Mouse (Mus musculus) erythroblast, embryonic 14.5 days (primary cell): Measurements from ENCODE around the gene Cryzl1. TPM values are rescaled to one million over a fixed set of nuclear protein-coding genes. Genes with fewer than 3 reads are reported as not detected.

Experiments
- H3K27me3 ChIP-seq: 2 replicates; pipeline ENCODE4 v1.6.1; 2012; ENCODE audit warnings: inconsistent platforms; ENCODE audit not compliant: control insufficient read depth
- H3K36me3 ChIP-seq: 2 replicates; pipeline ENCODE4 v1.6.1; 2012; ENCODE audit warnings: mild to moderate bottlenecking, inconsistent platforms; ENCODE audit not compliant: control insufficient read depth
- H3K4me1 ChIP-seq: 2 replicates; pipeline ENCODE4 v1.6.1; 2012; ENCODE audit warnings: inconsistent platforms; ENCODE audit not compliant: control insufficient read depth
- H3K4me3 ChIP-seq: replicated peaks from 2 replicates; pipeline ENCODE3; 2012; ENCODE audit warnings: moderate library complexity, mild to moderate bottlenecking, inconsistent platforms
- H3K9me3 ChIP-seq: 2 replicates; pipeline ENCODE4 v1.6.1; 2012; ENCODE audit warnings: low read length, inconsistent platforms, mixed read lengths; ENCODE audit not compliant: control insufficient read depth
- GATA1 ChIP-seq: IDR thresholded peaks from 2 replicates; pipeline ENCODE4 v1.6.1; 2012; ENCODE audit warnings: low read length, inconsistent platforms, mixed read lengths
- TAL1 ChIP-seq: IDR thresholded peaks from 3 replicates; pipeline ENCODE4 v1.6.1; 2012; ENCODE audit warnings: low read length, inconsistent platforms, mixed read lengths
- polyA plus RNA-seq: library from polyadenylated mRNA; stranded (reverse); fragments of >175 nt; gene quantifications from 2 replicates; pipeline ENCODE4 v1.2.3, GENCODE M21; 2012

Gene Cryzl1
- polyA plus RNA-seq, 1 experiment, result 0.28 TPM

GRCm38 (mm10) chr16:91765121-91765815 is 36.5 kb upstream of the Cryzl1 start:
- Histone ChIP-seq H3K4me3 (no peak overlapping the region), H3K4me1 (peaks cover 2% of the 10 kb centered on the region; the same call in 1 of the 2 replicates), H3K27me3 (peaks cover 13% of the 10 kb centered on the region; the same call in 1 of the 2 replicates), H3K36me3 (no peaks in the 10 kb centered on the region), H3K9me3 (no peaks in the 10 kb centered on the region)
- TF ChIP-seq TAL1 (no peak), GATA1 (no peak)

- Histone ChIP-seq H3K9me3 (no peaks in the 10 kb centered on the region), H3K27me3 (peaks cover 13% of the 10 kb centered on the region; the same call in 1 of the 2 replicates), H3K36me3 (no peaks in the 10 kb centered on the region), H3K4me1 (peaks cover 2% of the 10 kb centered on the region; the same call in 1 of the 2 replicates), H3K4me3 (no peak overlapping the region)
- no peak for TF ChIP-seq GATA1
- no peak for TF ChIP-seq TAL1
Measured at GRCm38 (mm10) chr16:91764414-91764813, 35.6 kb upstream of the Cryzl1 start.

GRCm38 (mm10) chr16:91763975-91764374 is 35.2 kb upstream of the Cryzl1 start:
- H3K9me3 ChIP-seq, result no peaks in the 10 kb centered on the region
- H3K4me1 ChIP-seq, result peaks cover 2% of the 10 kb centered on the region; the same call in 1 of the 2 replicates
- peaks cover 13% of the 10 kb centered on the region; the same call in 1 of the 2 replicates for H3K27me3 ChIP-seq
- no peak overlapping the region for H3K4me3 ChIP-seq
- no peak for TF ChIP-seq TAL1
- TF ChIP-seq GATA1, result no peak
- H3K36me3 ChIP-seq, result no peaks in the 10 kb centered on the region

- H3K4me1 ChIP-seq, result peaks cover 2% of the 10 kb centered on the region; the same call in 1 of the 2 replicates
- H3K9me3 ChIP-seq, result no peaks in the 10 kb centered on the region
- no peak overlapping the region for H3K4me3 ChIP-seq
- H3K27me3 ChIP-seq, result peaks cover 10% of the 10 kb centered on the region; the same call in 1 of the 2 replicates
- TF ChIP-seq GATA1 (no peak), TAL1 (no peak)
- no peaks in the 10 kb centered on the region for H3K36me3 ChIP-seq
Measured at GRCm38 (mm10) chr16:91762476-91762875, 33.7 kb upstream of the Cryzl1 start.

GRCm38 (mm10) chr16:91761761-91762160 is 33.0 kb upstream of the Cryzl1 start:
- no peak for TF ChIP-seq GATA1
- no peak for TF ChIP-seq TAL1
- Histone ChIP-seq H3K4me3 (no peak overlapping the region), H3K36me3 (no peaks in the 10 kb centered on the region), H3K9me3 (no peaks in the 10 kb centered on the region), H3K4me1 (peaks cover 2% of the 10 kb centered on the region; the same call in 1 of the 2 replicates), H3K27me3 (peaks cover 10% of the 10 kb centered on the region; the same call in 1 of the 2 replicates)

- H3K4me1 ChIP-seq, result peaks cover 2% of the 10 kb centered on the region; the same call in 1 of the 2 replicates
- H3K36me3 ChIP-seq, result no peaks in the 10 kb centered on the region
- H3K9me3 ChIP-seq, result no peaks in the 10 kb centered on the region
- no peak overlapping the region for H3K4me3 ChIP-seq
- H3K27me3 ChIP-seq, result peaks cover 10% of the 10 kb centered on the region; the same call in 1 of the 2 replicates
- no peak for TF ChIP-seq GATA1
- no peak for TF ChIP-seq TAL1
Measured at GRCm38 (mm10) chr16:91761202-91761601, 32.4 kb upstream of the Cryzl1 start.

GRCm38 (mm10) chr16:91754957-91755356 is 26.2 kb upstream of the Cryzl1 start:
- H3K4me3 ChIP-seq, result no peak overlapping the region
- TF ChIP-seq TAL1 (no peak), GATA1 (no peak)

GRCm38 (mm10) chr16:91753611-91754010 is 24.8 kb upstream of the Cryzl1 start:
- Histone ChIP-seq H3K4me1 (peaks cover 4% of the 10 kb centered on the region), H3K27me3 (no peaks in the 10 kb centered on the region), H3K9me3 (no peaks in the 10 kb centered on the region), H3K36me3 (no peaks in the 10 kb centered on the region), H3K4me3 (no peak overlapping the region)
- TF ChIP-seq GATA1, result no peak
- TF ChIP-seq TAL1, result no peak

More at GRCm38 (mm10) chr16:91754957-91755356, 26.2 kb upstream of the Cryzl1 start:
- Histone ChIP-seq H3K27me3 (no peaks in the 10 kb centered on the region), H3K36me3 (no peaks in the 10 kb centered on the region), H3K9me3 (no peaks in the 10 kb centered on the region), H3K4me1 (peaks cover 4% of the 10 kb centered on the region)

- H3K4me3 ChIP-seq, result no peak overlapping the region
- H3K4me1 ChIP-seq, result peaks cover 4% of the 10 kb centered on the region
- no peaks in the 10 kb centered on the region for H3K9me3 ChIP-seq
- no peaks in the 10 kb centered on the region for H3K27me3 ChIP-seq
- no peaks in the 10 kb centered on the region for H3K36me3 ChIP-seq
- no peak for TF ChIP-seq TAL1
- no peak for TF ChIP-seq GATA1
Measured at GRCm38 (mm10) chr16:91751644-91752385, 23.0 kb upstream of the Cryzl1 start.
